Mouse (Mus musculus) MEL (cell line): ENCODE data around the gene Hhipl2. TPM values are rescaled to one million over a fixed set of nuclear protein-coding genes. Genes with fewer than 3 reads are reported as not detected.

Experiments
- DNase-seq: peaks from one replicate; pipeline ENCODE4 v3.0.0; 2011; ENCODE audit warnings: low read depth, low spot score
- H3K27ac ChIP-seq: 2 replicates; pipeline ENCODE4 v1.5.1; 2012; ENCODE audit warnings: low read depth, mild to moderate bottlenecking, control low read depth, low read length, moderate library complexity; ENCODE audit not compliant: control insufficient read depth
- H3K27me3 ChIP-seq, 2 experiments: fragments of 150-350 bp in 1 of 2; sonication (generic) in 1 of 2; 2 replicates each; pipeline ENCODE4 v1.6.1; 2012; ENCODE audit warnings: low read length in 2 of 2, mild to moderate bottlenecking in 2 of 2, improper control_type of control experiment in 1 of 2, moderate library complexity in 1 of 2; ENCODE audit not compliant: insufficient read depth in 2 of 2, control insufficient read depth in 1 of 2
- H3K36me3 ChIP-seq, 2 experiments: 2 replicates each; pipeline ENCODE4 v1.6.1; 2012 to 2014; ENCODE audit warnings: low read length in 2 of 2, improper control_type of control experiment in 1 of 2, inconsistent platforms in 1 of 2, mild to moderate bottlenecking in 1 of 2; ENCODE audit not compliant: insufficient read depth in 2 of 2, control insufficient read depth in 1 of 2
- H3K4me1 ChIP-seq, 2 experiments: fragments of 150-350 bp in 1 of 2; sonication (generic) in 1 of 2; 2 replicates each; pipeline ENCODE4 v1.6.1; 2012; ENCODE audit warnings: low read length in 2 of 2, improper control_type of control experiment in 1 of 2, mild to moderate bottlenecking in 1 of 2; ENCODE audit not compliant: insufficient read depth in 2 of 2, control insufficient read depth in 1 of 2
- H3K4me3 ChIP-seq, 2 experiments: fragments of 150-350 bp in 1 of 2; sonication (generic) in 1 of 2; 2 replicates each; pipeline ENCODE4 v1.5.1; 2012; ENCODE audit warnings: low read depth in 2 of 2, low read length in 2 of 2, mild to moderate bottlenecking in 2 of 2, moderate library complexity in 2 of 2, control low read depth in 1 of 2, improper control_type of control experiment in 1 of 2; ENCODE audit not compliant: control insufficient read depth in 1 of 2, insufficient read depth in 1 of 2
- H3K79me2 ChIP-seq: 2 replicates; pipeline ENCODE4 v1.6.1; 2012; ENCODE audit warnings: mild to moderate bottlenecking, low read length, moderate library complexity; ENCODE audit not compliant: control insufficient read depth, poor library complexity, insufficient read depth
- H3K9ac ChIP-seq: 2 replicates; pipeline ENCODE4 v1.6.1; 2012; ENCODE audit warnings: low read depth, mild to moderate bottlenecking, control low read depth, low read length, moderate library complexity; ENCODE audit not compliant: control insufficient read depth, poor library complexity, severe bottlenecking
- H3K9me3 ChIP-seq: fragments of 150-350 bp; sonication (generic); replicated peaks from 2 replicates; pipeline ENCODE4 v1.6.1; 2012; ENCODE audit warnings: mild to moderate bottlenecking, low read length, improper control_type of control experiment, moderate library complexity; ENCODE audit not compliant: insufficient read depth
- BHLHE40 ChIP-seq: IDR thresholded peaks from 2 replicates; pipeline ENCODE4 v1.6.1; 2012; ENCODE audit warnings: low read depth, mild to moderate bottlenecking, inconsistent platforms, low read length, improper control_type of control experiment, borderline replicate concordance
- CHD2 ChIP-seq: IDR thresholded peaks from 2 replicates; pipeline ENCODE4 v1.6.1; 2011; ENCODE audit warnings: low read length, improper control_type of control experiment
- CTCF ChIP-seq, 3 experiments: IDR thresholded peaks in 2 of 3; conservative IDR thresholded peaks in 1 of 3; 2 replicates each; pipeline ENCODE4 v1.5.1; 2011 to 2012; ENCODE audit warnings: low read length in 3 of 3, low read depth in 2 of 3, mild to moderate bottlenecking in 2 of 3, improper control_type of control experiment in 1 of 3, inconsistent platforms in 1 of 3, mixed read lengths in 1 of 3, moderate library complexity in 1 of 3; ENCODE audit not compliant: control insufficient read depth in 1 of 3, insufficient read depth in 1 of 3, poor library complexity in 1 of 3, severe bottlenecking in 1 of 3
- E2F4 ChIP-seq: IDR thresholded peaks from 2 replicates; pipeline ENCODE4 v1.6.1; 2011; ENCODE audit warnings: low read depth, low read length, improper control_type of control experiment, borderline replicate concordance
- ELF1 ChIP-seq: IDR thresholded peaks from 2 replicates; pipeline ENCODE4 v1.6.1; 2014; ENCODE audit warnings: low read depth, mild to moderate bottlenecking, inconsistent platforms, low read length, improper control_type of control experiment, moderate library complexity
- GATA1 ChIP-seq: IDR thresholded peaks from 2 replicates; pipeline ENCODE4 v1.6.1; 2011; ENCODE audit warnings: low read depth, low read length, improper control_type of control experiment
- HCFC1 ChIP-seq: IDR thresholded peaks from 2 replicates; pipeline ENCODE4 v1.6.1; 2012; ENCODE audit warnings: low read depth, mild to moderate bottlenecking, inconsistent platforms, low read length, improper control_type of control experiment, moderate library complexity
- MAX ChIP-seq: IDR thresholded peaks from 2 replicates; pipeline ENCODE4 v1.6.1; 2011; ENCODE audit warnings: low read length, improper control_type of control experiment
- MAZ ChIP-seq: IDR thresholded peaks from 2 replicates; pipeline ENCODE4 v1.6.1; 2012; ENCODE audit warnings: low read depth, mild to moderate bottlenecking, inconsistent platforms, low read length, improper control_type of control experiment
- MEF2A ChIP-seq: IDR thresholded peaks from 2 replicates; pipeline ENCODE4 v1.6.1; 2014; ENCODE audit warnings: low read depth, mild to moderate bottlenecking, inconsistent platforms, low read length, improper control_type of control experiment; ENCODE audit not compliant: poor library complexity, insufficient replicate concordance, severe bottlenecking; ENCODE audit errors: extremely low read depth
- MXI1 ChIP-seq: IDR thresholded peaks from 2 replicates; pipeline ENCODE4 v1.6.1; 2011; ENCODE audit warnings: mild to moderate bottlenecking, low read depth, low read length, improper control_type of control experiment
- MYB ChIP-seq: IDR thresholded peaks from 2 replicates; pipeline ENCODE4 v1.6.1; 2011; ENCODE audit warnings: mild to moderate bottlenecking, low read depth, low read length, improper control_type of control experiment
- MYC ChIP-seq: IDR thresholded peaks from 2 replicates; pipeline ENCODE4 v1.6.1; 2011; ENCODE audit warnings: low read depth, mild to moderate bottlenecking, low read length, improper control_type of control experiment, moderate library complexity
- NELFE ChIP-seq: IDR thresholded peaks from 2 replicates; pipeline ENCODE4 v1.6.1; 2011; ENCODE audit warnings: low read depth, low read length, improper control_type of control experiment
- NRF1 ChIP-seq: IDR thresholded peaks from 2 replicates; pipeline ENCODE4 v1.6.1; 2014; ENCODE audit warnings: low read depth, mild to moderate bottlenecking, inconsistent platforms, low read length, improper control_type of control experiment, moderate library complexity; ENCODE audit not compliant: poor library complexity, insufficient read depth, severe bottlenecking
- POLR2A ChIP-seq, 2 experiments: IDR thresholded peaks; 2 replicates each; pipeline ENCODE4 v1.6.1; 2011 to 2012; ENCODE audit warnings: low read length in 2 of 2, mild to moderate bottlenecking in 2 of 2, control low read depth in 1 of 2, improper control_type of control experiment in 1 of 2, low read depth in 1 of 2, moderate library complexity in 1 of 2; ENCODE audit not compliant: control insufficient read depth in 1 of 2, insufficient read depth in 1 of 2, poor library complexity in 1 of 2
- POLR2AphosphoS2 ChIP-seq: IDR thresholded peaks from 2 replicates; pipeline ENCODE4 v1.6.1; 2011; ENCODE audit warnings: low read length, improper control_type of control experiment
- RCOR1 ChIP-seq: IDR thresholded peaks from 2 replicates; pipeline ENCODE4 v1.6.1; 2012; ENCODE audit warnings: low read depth, mild to moderate bottlenecking, inconsistent platforms, low read length, improper control_type of control experiment
- SIN3A ChIP-seq: IDR thresholded peaks from 2 replicates; pipeline ENCODE4 v1.6.1; 2012; ENCODE audit warnings: low read length, improper control_type of control experiment, inconsistent platforms
- TBP ChIP-seq: IDR thresholded peaks from 2 replicates; pipeline ENCODE4 v1.8.0; 2011; ENCODE audit warnings: low read depth, low read length, improper control_type of control experiment
- TCF12 ChIP-seq: IDR thresholded peaks from 2 replicates; pipeline ENCODE4 v1.6.1; 2014; ENCODE audit warnings: low read depth, mild to moderate bottlenecking, inconsistent platforms, low read length, improper control_type of control experiment, moderate library complexity
- UBTF ChIP-seq: IDR thresholded peaks from 2 replicates; pipeline ENCODE4 v1.6.1; 2012; ENCODE audit warnings: low read depth, mild to moderate bottlenecking, inconsistent platforms, low read length, improper control_type of control experiment, moderate library complexity, borderline replicate concordance; ENCODE audit not compliant: insufficient read depth
- USF2 ChIP-seq, 2 experiments: IDR thresholded peaks; 2 replicates each; pipeline ENCODE4 v1.6.1; 2011 to 2012; ENCODE audit warnings: improper control_type of control experiment in 2 of 2, low read length in 2 of 2, borderline replicate concordance in 1 of 2, inconsistent platforms in 1 of 2, low read depth in 1 of 2, mild to moderate bottlenecking in 1 of 2; ENCODE audit not compliant: insufficient read depth in 1 of 2
- ZC3H11A ChIP-seq: IDR thresholded peaks from 2 replicates; pipeline ENCODE4 v1.6.1; 2012; ENCODE audit warnings: low read depth, mild to moderate bottlenecking, inconsistent platforms, low read length, improper control_type of control experiment
- ZKSCAN1 ChIP-seq: IDR thresholded peaks from 2 replicates; pipeline ENCODE4 v1.6.1; 2012; ENCODE audit warnings: low read depth, mild to moderate bottlenecking, inconsistent platforms, low read length, improper control_type of control experiment, moderate library complexity
- ZMIZ1 ChIP-seq: IDR thresholded peaks from 2 replicates; pipeline ENCODE4 v1.6.1; 2012; ENCODE audit warnings: low read depth, mild to moderate bottlenecking, inconsistent platforms, low read length, improper control_type of control experiment, moderate library complexity
- ZNF384 ChIP-seq: IDR thresholded peaks from 2 replicates; pipeline ENCODE4 v1.6.1; 2012; ENCODE audit warnings: low read depth, mild to moderate bottlenecking, inconsistent platforms, low read length, improper control_type of control experiment
- polyA plus RNA-seq, 2 experiments: library from polyadenylated mRNA; stranded (reverse) in 1 of 2; unstranded in 1 of 2; fragments of >175 nt in 1 of 2; fragments of >200 nt in 1 of 2; gene quantifications; 2 replicates each; pipeline versions ENCODE4 v1.2.1 to v1.2.4; 2012; ENCODE audit warnings: low replicate concordance in 2 of 2, low read depth in 1 of 2; ENCODE audit not compliant: insufficient read length in 2 of 2, insufficient read depth in 1 of 2, missing spikeins in 1 of 2
- total RNA-seq: library from RNA; depleted of rRNA; stranded (reverse); fragments of 300-350 nt; gene quantifications from 2 replicates; pipeline ENCODE4 v1.2.3, GENCODE M21; 2012

Hhipl2 gene
- total and polyA plus RNA-seq, 3 experiments = 0.08 to 0.63 TPM; not detected in 1

DNA sequence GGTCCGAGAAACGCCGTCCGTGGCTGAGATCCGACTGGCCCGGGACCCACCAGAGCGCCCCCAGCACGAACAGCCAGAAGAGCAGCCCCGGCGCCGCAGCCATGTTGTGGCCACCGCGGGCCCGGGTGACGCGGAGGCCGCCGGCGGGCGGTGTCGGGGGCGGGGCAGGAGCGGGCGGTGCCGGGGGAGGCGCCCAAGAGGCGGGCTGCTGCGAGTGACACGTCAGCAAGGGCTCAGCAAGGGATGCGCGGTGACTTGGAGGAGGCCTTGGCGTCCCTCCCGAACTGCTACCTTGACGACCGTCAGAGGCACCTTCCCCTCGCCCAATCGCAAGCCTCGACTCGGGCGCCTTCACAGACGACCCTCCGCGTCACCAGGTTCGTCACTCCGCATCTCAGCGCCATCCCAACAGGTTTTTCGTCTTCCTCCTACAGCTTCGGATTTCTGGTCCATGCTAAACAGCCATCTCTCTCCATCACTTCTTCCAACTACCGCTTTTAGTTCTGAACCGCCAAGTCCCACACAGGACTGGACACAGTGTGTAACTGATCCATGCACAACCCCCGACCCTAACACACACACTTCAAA, 48.5 kb upstream of the Hhipl2 start, which contains the start of gene Mia3:
Gene Mia3 (minus strand): TSS at position 127 of the 588 bp plus-strand sequence.
- DNase-seq = peak; percentile 97
- no peak for TF ChIP-seq GATA1
- peak; percentile 69 to 98 for TF ChIP-seq POLR2A (IDR thresholded peaks at IDR 0.05; ENCODE audit: control insufficient read depth in 1 of 2, insufficient read depth in 1 of 2, low read depth in 1 of 2, low read length in 2 of 2, poor library complexity in 1 of 2)
- 0 out of 2 replicates have a peak, but pooled peaks have one; percentile 28 for TF ChIP-seq E2F4
- no peak for TF ChIP-seq ZKSCAN1
- peak; percentile 58; the same call in 1 of the 2 replicates for TF ChIP-seq NRF1
- peak; percentile 39; the same call in 1 of the 2 replicates for TF ChIP-seq RCOR1
- TF ChIP-seq MAZ = peak; percentile 55; the same call in 1 of the 2 replicates
- TF ChIP-seq MEF2A = no peak
- 0 out of 6 replicates have a peak, but pooled peaks of 1 of the 3 experiments have one; percentile 18 for TF ChIP-seq CTCF (IDR thresholded peaks at IDR 0.05 in 2 of 3, conservative IDR thresholded peaks at IDR 0.05 in 1 of 3; ENCODE audit: control insufficient read depth in 1 of 3, insufficient read depth in 1 of 3, low read depth in 2 of 3, low read length in 3 of 3, poor library complexity in 1 of 3, severe bottlenecking in 1 of 3)
- TF ChIP-seq HCFC1 = peak; percentile 59
- 0 out of 2 replicates have a peak, but pooled peaks have one; percentile 17 for TF ChIP-seq ELF1
- TF ChIP-seq MYC = 0 out of 2 replicates have a peak, but pooled peaks have one; percentile 49
- no peak for TF ChIP-seq CHD2
- TF ChIP-seq ZNF384 = no peak
- peak; percentile 19; the same call in 1 of the 2 replicates for TF ChIP-seq TCF12
- peak; percentile 66 for TF ChIP-seq SIN3A
- TF ChIP-seq POLR2AphosphoS2 = no peak
- TF ChIP-seq ZMIZ1 = 0 out of 2 replicates have a peak, but pooled peaks have one; percentile 34
- TF ChIP-seq ZC3H11A = no peak
- peak; percentile 43; the same call in 1 of the 2 replicates for TF ChIP-seq MAX
- TF ChIP-seq TBP = 0 out of 2 replicates have a peak, but pooled peaks have one; percentile 28
- no peak for TF ChIP-seq UBTF
- no peak; the same call in 1 of the 2 replicates for TF ChIP-seq MYB
- TF ChIP-seq NELFE = peak; percentile 69; the same call in 1 of the 2 replicates
- no peak for TF ChIP-seq BHLHE40
- TF ChIP-seq MXI1 = peak; percentile 20; the same call in 1 of the 2 replicates
- no peak for TF ChIP-seq USF2 (IDR thresholded peaks at IDR 0.05; ENCODE audit: borderline replicate concordance in 1 of 2, insufficient read depth in 1 of 2, low read depth in 1 of 2, low read length in 2 of 2)
- Histone ChIP-seq H3K4me3 (peak within 1 kb of the TSS; percentile 79 to 94), H3K9ac (peak within 1 kb of the TSS; percentile 89), H3K36me3 (peaks cover 0 to 2% of the 10 kb centered on the region in 2 experiments; a peak in 1 of 4 replicates), H3K9me3 (no peaks in the 10 kb centered on the region), H3K27me3 (peaks cover 0 to 2% of the 10 kb centered on the region in 2 experiments; a peak in 1 of 4 replicates), H3K4me1 (peaks cover 0 to 10% of the 10 kb centered on the region in 2 experiments; a peak in 2 of 4 replicates), H3K79me2 (peaks cover 4% of the 10 kb centered on the region; the same call in 1 of the 2 replicates), H3K27ac (no peak within 1 kb of the TSS)
